Mouse (Mus musculus): ENCODE data around the gene Atp5l. TPM values are rescaled to one million over a fixed set of nuclear protein-coding genes. Genes with fewer than 3 reads are reported as not detected.

Gene Atp5l
- 120 TPM for polyA plus RNA-seq (2014; fragmentation: Illumina TruSeq; extraction: RNeasy Lipid Tissue Mini Kit (QIAGEN cat#74804); ENCODE audit: low read depth, low replicate concordance)

GRCm38 (mm10) chr9:44920374-44921122 is at the start of gene Atp5l:
Gene Atp5l, minus strand, starts transcription at chr9:44920742.

GRCm38 (mm10) chr9:44965126-44965832 is 44.7 kb upstream of the Atp5l start, which contains the start of gene Ube4a:
Gene Ube4a, minus strand, starts transcription at chr9:44965600.

GRCm38 (mm10) chr9:44881221-44881871 is 39.2 kb downstream of the Atp5l start, which contains the start of gene Kmt2a:
Gene Kmt2a, minus strand, starts transcription at chr9:44881296.

Other genes with a start within 250 kb of the Atp5l start
- not detected for gene Treh, start 247.5 kb downstream of the Atp5l start, polyA plus RNA-seq (2014; fragmentation: Illumina TruSeq; extraction: RNeasy Lipid Tissue Mini Kit (QIAGEN cat#74804); ENCODE audit: low read depth, low replicate concordance)
- 0.13 TPM for gene Phldb1, start 185.5 kb downstream of the Atp5l start, polyA plus RNA-seq (2014; fragmentation: Illumina TruSeq; extraction: RNeasy Lipid Tissue Mini Kit (QIAGEN cat#74804); ENCODE audit: low read depth, low replicate concordance)
- gene Arcn1, start 152.9 kb downstream of the Atp5l start, polyA plus RNA-seq (2014; fragmentation: Illumina TruSeq; extraction: RNeasy Lipid Tissue Mini Kit (QIAGEN cat#74804); ENCODE audit: low read depth, low replicate concordance): 120 TPM
- 95.7 TPM for gene Ift46, start 152.8 kb downstream of the Atp5l start, polyA plus RNA-seq (2014; fragmentation: Illumina TruSeq; extraction: RNeasy Lipid Tissue Mini Kit (QIAGEN cat#74804); ENCODE audit: low read depth, low replicate concordance)
- 0.15 TPM for gene Tmem25, start 121.4 kb downstream of the Atp5l start, polyA plus RNA-seq (2014; fragmentation: Illumina TruSeq; extraction: RNeasy Lipid Tissue Mini Kit (QIAGEN cat#74804); ENCODE audit: low read depth, low replicate concordance)
- gene Ttc36, start 117.7 kb downstream of the Atp5l start, polyA plus RNA-seq (2014; fragmentation: Illumina TruSeq; extraction: RNeasy Lipid Tissue Mini Kit (QIAGEN cat#74804); ENCODE audit: low read depth, low replicate concordance): not detected
- gene Kmt2a, start 39.4 kb downstream of the Atp5l start, polyA plus RNA-seq (2014; fragmentation: Illumina TruSeq; extraction: RNeasy Lipid Tissue Mini Kit (QIAGEN cat#74804); ENCODE audit: low read depth, low replicate concordance): 6.7 TPM
- 46.0 TPM for gene Ube4a, start 44.9 kb upstream of the Atp5l start, polyA plus RNA-seq (2014; fragmentation: Illumina TruSeq; extraction: RNeasy Lipid Tissue Mini Kit (QIAGEN cat#74804); ENCODE audit: low read depth, low replicate concordance)
- gene Cd3g, start 59.7 kb upstream of the Atp5l start, polyA plus RNA-seq (2014; fragmentation: Illumina TruSeq; extraction: RNeasy Lipid Tissue Mini Kit (QIAGEN cat#74804); ENCODE audit: low read depth, low replicate concordance): 0.28 TPM
- 8.4 TPM for gene Cd3d, start 61.0 kb upstream of the Atp5l start, polyA plus RNA-seq (2014; fragmentation: Illumina TruSeq; extraction: RNeasy Lipid Tissue Mini Kit (QIAGEN cat#74804); ENCODE audit: low read depth, low replicate concordance)
- 0.52 TPM for gene Cd3e, start 88.9 kb upstream of the Atp5l start, polyA plus RNA-seq (2014; fragmentation: Illumina TruSeq; extraction: RNeasy Lipid Tissue Mini Kit (QIAGEN cat#74804); ENCODE audit: low read depth, low replicate concordance)
- 0.55 TPM for gene Mpzl2, start 119.1 kb upstream of the Atp5l start, polyA plus RNA-seq (2014; fragmentation: Illumina TruSeq; extraction: RNeasy Lipid Tissue Mini Kit (QIAGEN cat#74804); ENCODE audit: low read depth, low replicate concordance)
- gene Mpzl3, start 134.4 kb upstream of the Atp5l start, polyA plus RNA-seq (2014; fragmentation: Illumina TruSeq; extraction: RNeasy Lipid Tissue Mini Kit (QIAGEN cat#74804); ENCODE audit: low read depth, low replicate concordance): 1.1 TPM
- 0.22 TPM for gene Jaml, start 158.4 kb upstream of the Atp5l start, polyA plus RNA-seq (2014; fragmentation: Illumina TruSeq; extraction: RNeasy Lipid Tissue Mini Kit (QIAGEN cat#74804); ENCODE audit: low read depth, low replicate concordance)
- 0.29 TPM for gene Scn2b, start 197.0 kb upstream of the Atp5l start, polyA plus RNA-seq (2014; fragmentation: Illumina TruSeq; extraction: RNeasy Lipid Tissue Mini Kit (QIAGEN cat#74804); ENCODE audit: low read depth, low replicate concordance)
- not detected for gene Scn4b, start 217.7 kb upstream of the Atp5l start, polyA plus RNA-seq (2014; fragmentation: Illumina TruSeq; extraction: RNeasy Lipid Tissue Mini Kit (QIAGEN cat#74804); ENCODE audit: low read depth, low replicate concordance)

All from testis, adult 10 weeks (tissue).